Mouse (Mus musculus): ENCODE results near the gene Pdzk1. TPM values are rescaled to one million over a fixed set of nuclear protein-coding genes. Genes with fewer than 3 reads are reported as not detected.

Gene Pdzk1
- polyA plus RNA-seq, 1 experiment from 2014 or later: 0.24 TPM

- WGBS: 79% methylated on average over 6 of the region's 6 CpGs
- no peak for DNase-seq (ENCODE audit: low spot score)
- 0 out of 2 replicates have a peak, but pooled peaks cover 6% of the 10 kb centered on the region for H3K9me3 ChIP-seq
- H3K36me3 ChIP-seq (replicated peaks): no peaks in the 10 kb centered on the region
- H3K27ac ChIP-seq (replicated peaks): no peak overlapping the region
- no peaks in the 10 kb centered on the region for H3K27me3 ChIP-seq (replicated peaks; ENCODE audit: low read depth, poor library complexity, severe bottlenecking)
- H3K4me3 ChIP-seq: no peak overlapping the region
- peaks cover 5% of the 10 kb centered on the region; the same call in 1 of the 2 replicates for H3K4me1 ChIP-seq
Observed at GRCm38 (mm10) chr3:96820116-96820915, 8.8 kb upstream of the Pdzk1 start.

- 89% methylated on average over 4 of the region's 4 CpGs for WGBS
- H3K36me3 ChIP-seq (replicated peaks): no peaks in the 10 kb centered on the region
- no peak overlapping the region for H3K4me3 ChIP-seq
- peaks cover 7% of the 10 kb centered on the region; the same call in 1 of the 2 replicates for H3K4me1 ChIP-seq
- H3K9me3 ChIP-seq: 0 out of 2 replicates have a peak, but pooled peaks cover 6% of the 10 kb centered on the region
- H3K27ac ChIP-seq (replicated peaks): no peak overlapping the region
- no peak for DNase-seq (ENCODE audit: low spot score)
- H3K27me3 ChIP-seq (replicated peaks; ENCODE audit: low read depth, poor library complexity, severe bottlenecking): no peaks in the 10 kb centered on the region
Observed at GRCm38 (mm10) chr3:96821581-96821980, 7.5 kb upstream of the Pdzk1 start.

- Histone ChIP-seq H3K27ac (replicated peaks) (no peak overlapping the region), H3K36me3 (replicated peaks) (no peaks in the 10 kb centered on the region), H3K4me1 (peaks cover 7% of the 10 kb centered on the region; the same call in 1 of the 2 replicates), H3K27me3 (replicated peaks; ENCODE audit: low read depth, poor library complexity, severe bottlenecking) (no peaks in the 10 kb centered on the region), H3K4me3 (no peak overlapping the region), H3K9me3 (no peaks in the 10 kb centered on the region)
- WGBS: 72% methylated on average over 3 of the region's 3 CpGs
- DNase-seq (ENCODE audit: low spot score): no peak
Observed at GRCm38 (mm10) chr3:96823701-96824100, 5.4 kb upstream of the Pdzk1 start.

- Histone ChIP-seq H3K36me3 (replicated peaks) (no peaks in the 10 kb centered on the region), H3K9me3 (no peaks in the 10 kb centered on the region), H3K4me3 (no peak overlapping the region), H3K4me1 (peaks cover 12% of the 10 kb centered on the region; the same call in 1 of the 2 replicates), H3K27ac (replicated peaks) (no peak overlapping the region), H3K27me3 (replicated peaks; ENCODE audit: low read depth, poor library complexity, severe bottlenecking) (no peaks in the 10 kb centered on the region)
- WGBS: 86% methylated on average over 12 of the region's 12 CpGs
- DNase-seq (ENCODE audit: low spot score): no peak
Observed at GRCm38 (mm10) chr3:96824614-96825013, 4.5 kb upstream of the Pdzk1 start.

GRCm38 (mm10) chr3:96825261-96825660 is 3.8 kb upstream of the Pdzk1 start:
- Histone ChIP-seq H3K27ac (replicated peaks) (no peak overlapping the region), H3K4me1 (peaks cover 13% of the 10 kb centered on the region; the same call in 1 of the 2 replicates), H3K27me3 (replicated peaks; ENCODE audit: low read depth, poor library complexity, severe bottlenecking) (no peaks in the 10 kb centered on the region), H3K4me3 (no peak overlapping the region), H3K9me3 (no peaks in the 10 kb centered on the region), H3K36me3 (replicated peaks) (no peaks in the 10 kb centered on the region)
- 49% methylated on average over 11 of the region's 11 CpGs for WGBS
- DNase-seq (ENCODE audit: low spot score): no peak

GRCm38 (mm10) chr3:96828308-96828864 is 698 bp upstream of the Pdzk1 start:
- H3K9me3 ChIP-seq: no peaks in the 10 kb centered on the region
- WGBS: 48% methylated on average over 15 of the region's 15 CpGs
- no peak overlapping the region for H3K27ac ChIP-seq (replicated peaks)

GRCm38 (mm10) chr3:96829856-96830255 is 772 bp downstream of the Pdzk1 start:
- Histone ChIP-seq H3K4me3 (no peak overlapping the region), H3K9me3 (no peaks in the 10 kb centered on the region), H3K27ac (replicated peaks) (no peak overlapping the region), H3K27me3 (replicated peaks; ENCODE audit: low read depth, poor library complexity, severe bottlenecking) (no peaks in the 10 kb centered on the region), H3K36me3 (replicated peaks) (no peaks in the 10 kb centered on the region), H3K4me1 (peaks cover 13% of the 10 kb centered on the region; the same call in 1 of the 2 replicates)
- no peak for DNase-seq (ENCODE audit: low spot score)
- WGBS: 81% methylated on average over 10 of the region's 10 CpGs

More at GRCm38 (mm10) chr3:96828308-96828864, 698 bp upstream of the Pdzk1 start:
- DNase-seq (ENCODE audit: low spot score): no peak
- no peaks in the 10 kb centered on the region for H3K36me3 ChIP-seq (replicated peaks)
- no peak overlapping the region for H3K4me3 ChIP-seq
- no peaks in the 10 kb centered on the region for H3K27me3 ChIP-seq (replicated peaks; ENCODE audit: low read depth, poor library complexity, severe bottlenecking)
- peaks cover 16% of the 10 kb centered on the region; the same call in 1 of the 2 replicates for H3K4me1 ChIP-seq

- H3K27ac ChIP-seq (replicated peaks): no peak overlapping the region
- no peaks in the 10 kb centered on the region for H3K27me3 ChIP-seq (replicated peaks; ENCODE audit: low read depth, poor library complexity, severe bottlenecking)
- no peak for DNase-seq (ENCODE audit: low spot score)
- WGBS: 40% methylated on average over 5 of the region's 5 CpGs
- H3K36me3 ChIP-seq (replicated peaks): no peaks in the 10 kb centered on the region
- 0 out of 2 replicates have a peak, but pooled peaks cover 9% of the 10 kb centered on the region for H3K4me1 ChIP-seq
- H3K9me3 ChIP-seq: no peaks in the 10 kb centered on the region
- H3K4me3 ChIP-seq: no peak overlapping the region
Observed at GRCm38 (mm10) chr3:96832930-96833329, 3.8 kb downstream of the Pdzk1 start.

GRCm38 (mm10) chr3:96834587-96835348 is 5.7 kb downstream of the Pdzk1 start:
- no peak for DNase-seq (ENCODE audit: low spot score)

GRCm38 (mm10) chr3:96836414-96836813 is 7.3 kb downstream of the Pdzk1 start:
- WGBS: 67% methylated on average over 2 of the region's 2 CpGs
- H3K9me3 ChIP-seq: no peaks in the 10 kb centered on the region
- no peak for DNase-seq (ENCODE audit: low spot score)
- H3K27me3 ChIP-seq (replicated peaks; ENCODE audit: low read depth, poor library complexity, severe bottlenecking): no peaks in the 10 kb centered on the region
- no peak overlapping the region for H3K27ac ChIP-seq (replicated peaks)
- no peak overlapping the region for H3K4me3 ChIP-seq
- H3K4me1 ChIP-seq: 0 out of 2 replicates have a peak, but pooled peaks cover 3% of the 10 kb centered on the region
- no peaks in the 10 kb centered on the region for H3K36me3 ChIP-seq (replicated peaks)

More at GRCm38 (mm10) chr3:96834587-96835348, 5.7 kb downstream of the Pdzk1 start:
- Histone ChIP-seq H3K27me3 (replicated peaks; ENCODE audit: low read depth, poor library complexity, severe bottlenecking) (no peaks in the 10 kb centered on the region), H3K27ac (replicated peaks) (no peak overlapping the region), H3K4me1 (0 out of 2 replicates have a peak, but pooled peaks cover 3% of the 10 kb centered on the region), H3K36me3 (replicated peaks) (no peaks in the 10 kb centered on the region), H3K4me3 (no peak overlapping the region), H3K9me3 (no peaks in the 10 kb centered on the region)
- WGBS: 84% methylated on average over 7 of the region's 7 CpGs

GRCm38 (mm10) chr3:96838996-96839645 is 10.0 kb downstream of the Pdzk1 start:
- Histone ChIP-seq H3K27me3 (replicated peaks; ENCODE audit: low read depth, poor library complexity, severe bottlenecking) (no peaks in the 10 kb centered on the region), H3K36me3 (replicated peaks) (no peaks in the 10 kb centered on the region), H3K4me3 (no peak overlapping the region), H3K27ac (replicated peaks) (no peak overlapping the region), H3K9me3 (no peaks in the 10 kb centered on the region), H3K4me1 (no peaks in the 10 kb centered on the region)
- 76% methylated on average over 7 of the region's 7 CpGs for WGBS
- DNase-seq (ENCODE audit: low spot score): no peak

- no peak for DNase-seq (ENCODE audit: low spot score)
- Histone ChIP-seq H3K4me3 (no peak overlapping the region), H3K4me1 (peaks cover 7% of the 10 kb centered on the region), H3K36me3 (replicated peaks) (no peaks in the 10 kb centered on the region), H3K9me3 (no peaks in the 10 kb centered on the region), H3K27ac (replicated peaks) (no peak overlapping the region), H3K27me3 (replicated peaks; ENCODE audit: low read depth, poor library complexity, severe bottlenecking) (no peaks in the 10 kb centered on the region)
- WGBS: 95% methylated on average over 6 of the region's 6 CpGs
Observed at GRCm38 (mm10) chr3:96845191-96845590, 16.1 kb downstream of the Pdzk1 start.
